ENCODE assay signal across 9 mouse cellular contexts in genomic region chr2:28296183-28296582, GRCm38 (mm10).
DNase-seq lines count a peak whose midpoint lies in the region; ATAC-seq and TF ChIP-seq lines count a peak whose summit lies in the region.
"Had no signal": no experiment of that assay in that cellular context is flagged by ENCODE, and none has a peak within 500 bp of the region (broad histone marks: within the 10 kb centered on the region; RNA-seq: fewer than 3 reads in every experiment).

No protein-coding gene starts in this region.

- H3K9me3 ChIP-seq in forebrain, embryonic 12.5 days = no peaks in the 10 kb centered on the region
- no peaks in the 10 kb centered on the region for H3K9me3 ChIP-seq in limb, embryonic 10.5 days (replicated peaks)

- WGBS in forebrain, embryonic 12.5 days = 9% methylated on average over 12 of the region's 12 CpGs
- 83% methylated on average over 12 of the region's 12 CpGs for WGBS in limb, embryonic 10.5 days
- WGBS in lung, adult 2 months = 85% methylated on average over 12 of the region's 12 CpGs

- H3K27me3 ChIP-seq in forebrain, embryonic 12.5 days = peaks cover 51% of the 10 kb centered on the region
- H3K27me3 ChIP-seq in limb, embryonic 10.5 days (ENCODE audit: low read depth, poor library complexity, severe bottlenecking) = no peaks in the 10 kb centered on the region

- ATAC-seq in forebrain, embryonic 12.5 days (ENCODE audit: low FRiP score) = peak; percentile 90
- ATAC-seq in megakaryocyte progenitor cell, adult 5-6 weeks (replicated peaks; ENCODE audit: poor library complexity) = no peak
- ATAC-seq: activated CD4-positive, CD25-positive, alpha-beta regulatory T cell, adult 4 months had no signal

- peaks cover 29% of the 10 kb centered on the region for H3K4me1 ChIP-seq in forebrain, embryonic 12.5 days
- H3K4me1 ChIP-seq in limb, embryonic 10.5 days = peaks cover 58% of the 10 kb centered on the region
- H3K4me1 ChIP-seq in lung, adult 2 months (ENCODE audit: control insufficient read depth, insufficient read depth, low read length) = no peaks in the 10 kb centered on the region

- TF ChIP-seq POLR2A in lung, adult 2 months (IDR thresholded peaks at IDR 0.05; ENCODE audit: borderline replicate concordance, extremely low read depth, low read depth, low read length) = no peak

- DNase-seq in retina, postnatal 1 day = peak; percentile 46
- DNase-seq in retina, embryonic 14.5 days (ENCODE audit: low spot score) = no peak
- no peak for DNase-seq in limb, embryonic 10.5 days (ENCODE audit: low spot score)
- no peak for DNase-seq in heart, adult 8-10 months (ENCODE audit: low spot score)
- no peak for DNase-seq in lung, adult 2 months
- DNase-seq: cerebellum, adult 11 months had no signal

- H3K4me2 ChIP-seq in forebrain, embryonic 12.5 days = 0 out of 2 replicates have a peak overlapping the region, but pooled peaks have one; percentile 1

- peak overlapping the region; percentile 71 for H3K27ac ChIP-seq in forebrain, embryonic 12.5 days
- peak overlapping the region; percentile 75 for H3K27ac ChIP-seq in limb, embryonic 10.5 days

- H3K9ac ChIP-seq in forebrain, embryonic 12.5 days = no peak overlapping the region

- no peak overlapping the region for H3K4me3 ChIP-seq in forebrain, embryonic 12.5 days (replicated peaks)
- H3K4me3 ChIP-seq in limb, embryonic 10.5 days = no peak overlapping the region
- H3K4me3 ChIP-seq in lung, adult 2 months (replicated peaks; ENCODE audit: extremely low read depth, low read depth, low read length) = no peak overlapping the region

- no peaks in the 10 kb centered on the region for H3K36me3 ChIP-seq in forebrain, embryonic 12.5 days (replicated peaks)
- H3K36me3 ChIP-seq in limb, embryonic 10.5 days = no peaks in the 10 kb centered on the region

- TF ChIP-seq CTCF in lung, adult 2 months (IDR thresholded peaks at IDR 0.05; ENCODE audit: insufficient read depth, low read length) = no peak
